Mouse (Mus musculus): ENCODE measurements around the gene Prkra.
A peak's percentile ranks its signal among the peaks of the same experiment; 100 is the strongest.
"Not testable (repeated sequence)": the region's sequence is repeated elsewhere in the genome, so short reads cannot be mapped to it uniquely, and the experiment has no call there.

Gene Prkra

GRCm38 (mm10) chr2:76655982-76656381, 8.2 kb upstream of the Prkra start:
- DNase-seq (ENCODE audit: inconsistent age in 2 of 2, low spot score in 1 of 2): peak in 1 of 2 experiments; percentile 56

GRCm38 (mm10) chr2:76655444-76655843, 7.6 kb upstream of the Prkra start:
- no peak for DNase-seq (ENCODE audit: inconsistent age in 2 of 2, low spot score in 1 of 2)

DNA sequence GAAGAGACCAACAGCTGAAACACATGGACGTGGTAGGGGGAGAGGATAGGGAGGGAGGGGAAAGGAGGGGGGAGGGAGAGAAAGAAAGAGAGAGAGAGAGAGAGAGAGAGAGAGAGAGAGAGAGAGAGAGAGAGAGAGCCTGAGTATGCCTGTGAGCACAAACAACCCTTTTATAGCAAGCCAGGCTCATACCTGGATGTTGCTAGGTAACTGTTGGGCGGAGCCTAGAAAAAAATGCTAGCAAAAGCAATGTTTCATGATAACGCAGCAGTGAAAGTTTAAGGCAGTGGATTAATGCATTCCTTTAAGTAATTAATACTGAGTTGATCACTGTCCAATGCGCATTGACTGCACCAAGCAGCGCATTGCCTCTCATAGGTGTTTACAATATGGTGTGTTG, 6.8 kb upstream of the Prkra start:
- DNase-seq (ENCODE audit: inconsistent age in 2 of 2, low spot score in 1 of 2): no peak

DNA sequence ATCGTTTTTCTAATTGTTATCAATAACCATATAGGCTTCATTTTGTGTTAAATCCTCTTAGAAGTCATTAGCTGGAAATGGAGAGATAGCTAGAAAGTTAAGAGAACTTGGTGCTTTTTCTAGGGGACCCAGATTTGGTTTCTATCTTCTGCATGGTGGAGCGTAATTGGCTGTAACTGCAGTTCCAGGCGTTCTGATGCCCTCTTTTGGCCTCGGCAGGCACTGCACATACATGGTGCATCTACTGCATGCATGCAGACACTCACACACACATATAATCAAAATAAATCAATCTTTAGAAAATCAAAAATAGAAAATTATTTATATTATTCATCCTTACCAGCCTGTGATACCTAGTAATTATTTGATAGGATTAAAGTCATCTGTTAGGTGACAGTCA, 5.3 kb upstream of the Prkra start:
- no peak for DNase-seq (ENCODE audit: inconsistent age in 2 of 2, low spot score in 1 of 2)

GRCm38 (mm10) chr2:76648666-76649141, 889 bp upstream of the Prkra start:
- peak in 1 of 2 experiments; percentile 12 for DNase-seq (ENCODE audit: inconsistent age in 2 of 2, low spot score in 1 of 2)

DNA sequence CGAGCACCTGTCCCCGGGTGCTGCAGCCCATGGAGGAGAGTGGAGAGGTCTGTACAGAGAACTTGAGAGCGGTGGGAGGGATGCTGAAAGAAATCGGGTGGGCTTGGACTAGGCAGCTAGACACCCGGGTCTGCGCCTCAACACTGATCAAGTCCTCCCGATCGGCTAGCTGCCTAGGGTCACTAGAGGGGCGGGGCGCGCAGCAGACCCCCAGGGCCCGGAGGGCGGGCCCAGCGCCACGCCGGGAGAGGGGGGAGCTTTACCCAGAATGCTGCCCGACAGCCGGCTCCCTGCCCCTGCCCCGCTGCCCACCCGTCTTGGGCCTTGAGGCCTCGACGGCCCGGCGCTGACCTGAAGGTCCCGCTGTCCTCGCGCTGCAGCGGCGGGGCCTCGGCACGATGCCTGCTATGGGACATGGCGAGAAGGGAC, 360 bp downstream of the Prkra start:
- no peak for DNase-seq (ENCODE audit: inconsistent age in 2 of 2, low spot score in 1 of 2)

GRCm38 (mm10) chr2:76643801-76644200, 4.0 kb downstream of the Prkra start:
- no peak for DNase-seq (ENCODE audit: inconsistent age in 2 of 2, low spot score in 1 of 2)

DNA sequence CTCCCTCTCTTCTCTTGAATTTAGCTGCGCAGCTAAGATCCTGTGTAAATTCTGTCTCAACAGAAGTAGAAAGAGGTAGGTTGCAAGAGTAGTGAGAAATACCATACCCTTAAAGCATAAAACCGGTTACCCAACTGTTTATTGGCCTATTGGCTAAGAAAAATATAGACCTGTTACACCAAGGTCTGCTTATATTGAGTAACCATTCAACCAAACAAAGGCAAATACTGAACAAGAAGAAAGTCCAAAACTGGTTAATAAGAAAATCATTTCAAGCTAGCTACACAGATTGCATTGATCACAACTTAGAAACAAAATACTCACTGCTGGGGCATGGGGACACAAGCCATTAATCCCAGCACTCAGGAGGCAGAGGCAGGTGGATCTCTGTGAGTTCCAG, 8.2 kb downstream of the Prkra start:
- no peak for DNase-seq (ENCODE audit: inconsistent age in 2 of 2, low spot score in 1 of 2)

DNA sequence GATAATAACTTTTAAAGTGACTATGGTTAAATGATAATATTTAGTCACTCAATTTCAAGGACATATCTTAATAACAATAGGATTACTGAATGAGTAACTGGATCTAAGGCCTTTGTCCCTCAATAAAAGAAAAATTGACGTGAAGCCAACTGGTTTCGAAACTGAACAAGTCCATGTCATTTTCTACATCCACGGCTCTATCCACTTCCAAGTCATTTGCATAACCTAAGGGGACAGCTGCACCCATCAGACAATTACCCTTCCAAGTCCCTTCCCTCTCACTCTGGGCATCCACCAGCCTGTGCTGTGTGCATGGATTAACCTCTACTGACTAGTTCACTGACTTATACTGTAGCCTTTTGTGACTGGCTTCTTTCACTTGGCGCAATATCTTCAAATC, 16.2 kb downstream of the Prkra start:
- DNase-seq (ENCODE audit: inconsistent age in 2 of 2, low spot score in 1 of 2): peak in 1 of 2 experiments; percentile 52

DNA sequence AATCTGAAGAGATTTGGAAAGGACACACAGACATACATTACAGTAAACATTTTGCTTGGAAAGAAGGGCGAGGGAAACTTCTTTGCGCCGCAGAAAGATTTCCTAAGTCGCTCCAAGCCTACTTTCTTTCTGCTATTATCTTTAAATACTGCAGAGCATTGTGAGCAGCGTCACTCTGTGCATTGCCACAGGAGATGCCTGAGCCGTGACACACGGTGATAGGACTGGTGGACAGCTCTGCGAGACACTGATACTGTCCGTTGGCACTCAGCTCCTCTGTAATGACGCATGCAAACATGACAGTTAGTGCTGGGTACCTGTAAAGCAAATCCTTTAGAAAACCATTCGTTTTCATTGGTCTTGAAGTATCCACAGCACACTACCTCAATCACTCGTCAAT, 17.5 kb downstream of the Prkra start:
- DNase-seq (ENCODE audit: inconsistent age in 2 of 2, low spot score in 1 of 2): no peak

- DNase-seq (ENCODE audit: inconsistent age in 2 of 2, low spot score in 1 of 2): not testable (repeated sequence)
Measured at GRCm38 (mm10) chr2:76622316-76622715, 25.5 kb downstream of the Prkra start.

GRCm38 (mm10) chr2:76621724-76622123, 26.1 kb downstream of the Prkra start:
- no peak for DNase-seq (ENCODE audit: inconsistent age in 2 of 2, low spot score in 1 of 2)

DNA sequence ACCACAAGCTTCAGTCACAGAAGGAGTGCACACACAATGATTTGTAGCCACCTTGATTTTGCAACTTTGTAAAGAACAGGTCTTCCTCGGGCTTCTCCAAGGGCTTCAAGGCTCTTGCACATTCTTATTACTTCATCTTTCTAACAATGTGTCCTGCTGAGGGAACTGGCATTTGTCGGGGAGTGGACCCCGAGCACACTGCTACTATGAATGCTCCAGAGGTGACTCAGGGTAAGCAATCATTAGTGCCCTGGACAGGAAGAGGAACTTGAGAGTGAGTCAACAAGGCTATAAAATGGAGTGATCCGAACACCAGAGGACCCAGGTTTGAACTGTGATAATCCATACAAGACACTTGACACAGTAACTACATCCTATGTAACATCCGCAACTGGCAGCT, 27.6 kb downstream of the Prkra start:
- no peak for DNase-seq (ENCODE audit: inconsistent age in 2 of 2, low spot score in 1 of 2)

- DNase-seq (ENCODE audit: inconsistent age in 2 of 2, low spot score in 1 of 2): peak; percentile 18 to 75
Measured at GRCm38 (mm10) chr2:76618078-76618477, 29.7 kb downstream of the Prkra start.

GRCm38 (mm10) chr2:76611996-76612395, 35.8 kb downstream of the Prkra start:
- no peak for DNase-seq (ENCODE audit: inconsistent age in 2 of 2, low spot score in 1 of 2)

DNA sequence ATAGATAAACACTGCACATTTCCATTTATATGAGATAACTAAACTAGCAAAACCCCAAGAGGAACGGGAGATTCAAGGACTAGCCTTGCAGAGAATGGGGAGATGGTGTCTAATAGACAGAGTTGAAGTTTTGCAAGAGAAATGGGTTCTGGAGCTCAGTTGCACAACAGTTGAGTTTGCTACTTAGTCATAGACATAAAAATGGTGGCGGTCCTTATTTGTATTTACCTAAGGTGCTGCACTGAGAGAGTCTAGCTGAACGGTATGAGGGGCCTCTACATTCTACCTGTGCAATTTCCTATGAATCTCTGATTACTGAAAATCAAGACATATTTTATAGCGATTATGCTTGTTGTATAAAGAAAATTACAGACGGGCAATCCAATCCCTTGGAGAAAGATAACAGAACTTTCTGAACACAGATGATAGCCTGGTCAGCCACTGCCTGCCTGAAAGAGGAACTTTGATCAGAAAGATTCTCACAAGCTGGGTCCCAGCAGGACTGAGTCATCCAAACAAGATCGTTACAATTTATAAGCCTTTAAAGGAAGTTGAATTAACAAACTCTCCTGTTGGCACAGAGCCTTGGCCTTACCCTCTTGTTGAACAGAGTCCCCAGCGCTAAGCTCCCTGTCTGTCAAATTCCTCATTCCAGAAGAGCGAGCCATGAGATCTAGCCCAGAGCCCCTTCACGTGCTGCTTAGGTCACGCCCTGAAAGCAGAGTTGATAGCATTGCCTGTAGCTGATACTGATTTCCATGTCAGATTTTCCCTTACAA, 37.3 kb downstream of the Prkra start:
- peak in 1 of 2 experiments; percentile 56 for DNase-seq (ENCODE audit: inconsistent age in 2 of 2, low spot score in 1 of 2)

- DNase-seq (ENCODE audit: inconsistent age in 2 of 2, low spot score in 1 of 2): no peak
Measured at GRCm38 (mm10) chr2:76606704-76607103, 41.1 kb downstream of the Prkra start.

GRCm38 (mm10) chr2:76602256-76602655, 45.6 kb downstream of the Prkra start:
- DNase-seq (ENCODE audit: inconsistent age in 2 of 2, low spot score in 1 of 2): no peak

- peak in 1 of 2 experiments; percentile 41 for DNase-seq (ENCODE audit: inconsistent age in 2 of 2, low spot score in 1 of 2)
Measured at GRCm38 (mm10) chr2:76599214-76599613, 48.6 kb downstream of the Prkra start.

DNA sequence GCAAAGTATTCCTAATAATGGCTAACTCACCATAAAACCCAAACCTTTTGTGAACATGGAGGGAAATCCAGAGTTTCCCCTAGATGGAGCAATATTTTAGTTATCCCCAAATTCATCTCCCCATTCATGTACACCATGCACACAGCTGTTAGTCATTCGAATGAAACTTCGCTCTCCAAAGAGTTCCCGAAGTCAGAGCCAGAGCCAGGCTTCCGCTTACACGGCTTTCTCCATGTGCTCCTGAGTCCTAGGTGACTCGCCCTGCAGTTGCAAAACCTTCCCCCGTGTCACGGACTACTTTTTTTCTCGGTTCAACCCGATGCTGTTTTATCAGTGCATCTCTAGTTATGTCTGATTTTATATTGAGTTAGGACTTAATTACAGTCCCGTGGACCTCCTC, 50.3 kb downstream of the Prkra start:
- DNase-seq (ENCODE audit: inconsistent age in 2 of 2, low spot score in 1 of 2): no peak

- DNase-seq (ENCODE audit: inconsistent age in 2 of 2, low spot score in 1 of 2): no peak
Measured at GRCm38 (mm10) chr2:76592401-76592924, 55.4 kb downstream of the Prkra start.

DNA sequence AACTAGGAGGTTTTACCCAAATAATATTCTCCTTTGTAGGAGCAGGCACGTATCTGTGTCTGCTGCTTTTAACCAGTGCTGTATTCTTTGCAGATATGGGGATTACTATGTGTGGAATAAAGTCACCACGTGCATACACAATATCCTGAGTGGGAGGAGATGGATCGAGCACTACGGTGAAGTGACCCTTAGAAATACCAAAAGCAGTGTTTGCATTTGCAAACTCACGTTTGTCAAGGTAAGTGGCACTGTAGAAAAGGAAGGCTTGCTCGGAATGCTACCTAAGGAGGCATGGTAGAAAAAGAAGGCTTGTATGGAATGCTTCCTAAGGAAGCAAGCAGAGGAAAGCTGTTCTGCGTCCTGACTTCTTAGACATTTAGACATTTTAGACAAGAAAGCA, 57.6 kb downstream of the Prkra start:
- DNase-seq (ENCODE audit: inconsistent age in 2 of 2, low spot score in 1 of 2): no peak

DNA sequence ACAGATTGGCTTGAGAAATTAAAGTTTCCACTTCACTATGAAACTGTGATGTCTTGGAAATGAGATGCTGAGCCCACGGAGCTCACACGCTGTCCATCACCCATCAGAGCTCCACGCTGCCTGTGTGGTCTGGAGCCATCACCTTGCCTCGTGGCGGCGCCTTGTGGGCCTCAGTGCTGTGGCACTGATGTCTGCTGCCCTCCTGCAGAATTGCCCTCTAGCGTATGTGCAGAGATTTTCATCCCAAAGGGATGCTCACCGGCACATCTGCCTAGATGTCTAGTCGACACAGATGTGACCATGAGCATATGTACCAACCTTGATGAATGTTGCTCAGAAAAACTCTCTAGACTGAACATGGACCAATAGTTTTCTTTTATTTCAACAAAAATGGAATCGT, 60.9 kb downstream of the Prkra start:
- no peak for DNase-seq (ENCODE audit: inconsistent age in 2 of 2, low spot score in 1 of 2)
